Mouse (Mus musculus): ENCODE data around the gene Pdzd7. TPM values are rescaled to one million over a fixed set of nuclear protein-coding genes. Genes with fewer than 3 reads are reported as not detected.

Pdzd7 gene
- polyA plus RNA-seq, 1 experiment from 2014 or later: 0.19 TPM

GRCm38 (mm10) chr19:45053451-45053850, 7.9 kb upstream of the Pdzd7 start:
- WGBS: 81% methylated on average over 8 of the region's 8 CpGs
- no peak for ATAC-seq (ENCODE audit: low FRiP score)
- Histone ChIP-seq H3K9me3 (ENCODE audit: control insufficient read depth, low read length) (no peaks in the 10 kb centered on the region), H3K27me3 (ENCODE audit: control insufficient read depth, insufficient read depth, low read length) (no peaks in the 10 kb centered on the region), H3K27ac (ENCODE audit: low read depth, low read length) (no peak overlapping the region), H3K36me3 (ENCODE audit: control insufficient read depth, insufficient read depth, low read length) (no peaks in the 10 kb centered on the region), H3K4me2 (no peak overlapping the region), H3K4me3 (ENCODE audit: low read depth, low read length) (no peak overlapping the region), H3K9ac (ENCODE audit: low read length) (no peak overlapping the region), H3K4me1 (ENCODE audit: control insufficient read depth, insufficient read depth, low read length) (peaks cover 11% of the 10 kb centered on the region)
- DNase-seq (ENCODE audit: low spot score, missing footprints): no peak

GRCm38 (mm10) chr19:45049523-45049922, 4.0 kb upstream of the Pdzd7 start:
- no peaks in the 10 kb centered on the region for H3K36me3 ChIP-seq (ENCODE audit: control insufficient read depth, insufficient read depth, low read length)
- H3K27ac ChIP-seq (ENCODE audit: low read depth, low read length): no peak overlapping the region
- H3K27me3 ChIP-seq (ENCODE audit: control insufficient read depth, insufficient read depth, low read length): peaks cover 18% of the 10 kb centered on the region
- H3K9me3 ChIP-seq (ENCODE audit: control insufficient read depth, low read length): no peaks in the 10 kb centered on the region
- ATAC-seq (ENCODE audit: low FRiP score): no peak
- H3K9ac ChIP-seq (ENCODE audit: low read length): no peak overlapping the region
- WGBS: 84% methylated on average over 9 of the region's 9 CpGs
- H3K4me1 ChIP-seq (ENCODE audit: control insufficient read depth, insufficient read depth, low read length): peaks cover 21% of the 10 kb centered on the region
- DNase-seq (ENCODE audit: low spot score, missing footprints): no peak
- H3K4me2 ChIP-seq: no peak overlapping the region
- H3K4me3 ChIP-seq (ENCODE audit: low read depth, low read length): no peak overlapping the region

GRCm38 (mm10) chr19:45048644-45049365, 3.3 kb upstream of the Pdzd7 start:
- H3K9me3 ChIP-seq (ENCODE audit: control insufficient read depth, low read length): no peaks in the 10 kb centered on the region
- no peak for DNase-seq (ENCODE audit: low spot score, missing footprints)
- H3K4me2 ChIP-seq: peak overlapping the region; percentile 79
- H3K4me3 ChIP-seq (ENCODE audit: low read depth, low read length): no peak overlapping the region
- no peaks in the 10 kb centered on the region for H3K36me3 ChIP-seq (ENCODE audit: control insufficient read depth, insufficient read depth, low read length)
- no peak overlapping the region for H3K27ac ChIP-seq (ENCODE audit: low read depth, low read length)
- no peak for ATAC-seq (ENCODE audit: low FRiP score)
- H3K4me1 ChIP-seq (ENCODE audit: control insufficient read depth, insufficient read depth, low read length): peaks cover 21% of the 10 kb centered on the region
- WGBS: 80% methylated on average over 12 of the region's 12 CpGs
- peaks cover 19% of the 10 kb centered on the region for H3K27me3 ChIP-seq (ENCODE audit: control insufficient read depth, insufficient read depth, low read length)
- H3K9ac ChIP-seq (ENCODE audit: low read length): peak overlapping the region; percentile 73; the same call in 1 of the 2 replicates

- no peak overlapping the region; the same call in 1 of the 2 replicates for H3K27ac ChIP-seq (ENCODE audit: low read depth, low read length)
- ATAC-seq (ENCODE audit: low FRiP score): no peak; the same call in none of the 2 replicates
- H3K4me3 ChIP-seq (ENCODE audit: low read depth, low read length): peak overlapping the region; percentile 46
- peak overlapping the region; percentile 73 for H3K9ac ChIP-seq (ENCODE audit: low read length)
- no peaks in the 10 kb centered on the region for H3K9me3 ChIP-seq (ENCODE audit: control insufficient read depth, low read length)
- no peaks in the 10 kb centered on the region for H3K36me3 ChIP-seq (ENCODE audit: control insufficient read depth, insufficient read depth, low read length)
- peaks cover 19% of the 10 kb centered on the region for H3K27me3 ChIP-seq (ENCODE audit: control insufficient read depth, insufficient read depth, low read length)
- DNase-seq (ENCODE audit: low spot score, missing footprints): no peak
- WGBS: 67% methylated on average over 11 of the region's 11 CpGs
- peak overlapping the region; percentile 79 for H3K4me2 ChIP-seq
- H3K4me1 ChIP-seq (ENCODE audit: control insufficient read depth, insufficient read depth, low read length): peaks cover 21% of the 10 kb centered on the region
These were observed 2.6 kb upstream of the Pdzd7 start for GRCm38 (mm10) chr19:45047935-45048643.

- ATAC-seq (ENCODE audit: low FRiP score) (peak; percentile 83), DNase-seq (ENCODE audit: low spot score, missing footprints) (peak; percentile 98)
- peaks cover 21% of the 10 kb centered on the region for H3K4me1 ChIP-seq (ENCODE audit: control insufficient read depth, insufficient read depth, low read length)
- H3K27me3 ChIP-seq (ENCODE audit: control insufficient read depth, insufficient read depth, low read length): peaks cover 19% of the 10 kb centered on the region
- no peak within 1 kb of the TSS; the same call in 1 of the 2 replicates for H3K27ac ChIP-seq (ENCODE audit: low read depth, low read length)
- no peaks in the 10 kb centered on the region for H3K36me3 ChIP-seq (ENCODE audit: control insufficient read depth, insufficient read depth, low read length)
- H3K4me2 ChIP-seq: peak within 1 kb of the TSS; percentile 79
- no peaks in the 10 kb centered on the region for H3K9me3 ChIP-seq (ENCODE audit: control insufficient read depth, low read length)
- peak within 1 kb of the TSS; percentile 46 for H3K4me3 ChIP-seq (ENCODE audit: low read depth, low read length)
- peak within 1 kb of the TSS; percentile 73 for H3K9ac ChIP-seq (ENCODE audit: low read length)
- WGBS: under 1% methylated on average over 26 of the region's 26 CpGs
These were observed 2.0 kb upstream of the Pdzd7 start, which contains the start of gene Sfxn3 for GRCm38 (mm10) chr19:45047417-45047934. Gene Sfxn3, plus strand, starts transcription at chr19:45047503.

GRCm38 (mm10) chr19:45046523-45047321, 1.2 kb upstream of the Pdzd7 start:
- peak; percentile 96 for DNase-seq (ENCODE audit: low spot score, missing footprints)
- peak overlapping the region; percentile 73 for H3K9ac ChIP-seq (ENCODE audit: low read length)
- peaks cover 19% of the 10 kb centered on the region for H3K27me3 ChIP-seq (ENCODE audit: control insufficient read depth, insufficient read depth, low read length)
- ATAC-seq (ENCODE audit: low FRiP score): peak; percentile 64
- 2% methylated on average over 34 of the region's 34 CpGs for WGBS
- H3K27ac ChIP-seq (ENCODE audit: low read depth, low read length): no peak overlapping the region
- H3K4me3 ChIP-seq (ENCODE audit: low read depth, low read length): peak overlapping the region; percentile 46
- peak overlapping the region; percentile 79 for H3K4me2 ChIP-seq
- no peaks in the 10 kb centered on the region for H3K36me3 ChIP-seq (ENCODE audit: control insufficient read depth, insufficient read depth, low read length)
- no peaks in the 10 kb centered on the region for H3K9me3 ChIP-seq (ENCODE audit: control insufficient read depth, low read length)
- H3K4me1 ChIP-seq (ENCODE audit: control insufficient read depth, insufficient read depth, low read length): peaks cover 21% of the 10 kb centered on the region

- Histone ChIP-seq H3K9me3 (ENCODE audit: control insufficient read depth, low read length) (no peaks in the 10 kb centered on the region), H3K9ac (ENCODE audit: low read length) (no peak overlapping the region), H3K4me1 (ENCODE audit: control insufficient read depth, insufficient read depth, low read length) (peaks cover 23% of the 10 kb centered on the region), H3K27me3 (ENCODE audit: control insufficient read depth, insufficient read depth, low read length) (peaks cover 19% of the 10 kb centered on the region), H3K4me3 (ENCODE audit: low read depth, low read length) (no peak overlapping the region), H3K36me3 (ENCODE audit: control insufficient read depth, insufficient read depth, low read length) (no peaks in the 10 kb centered on the region), H3K4me2 (no peak overlapping the region), H3K27ac (ENCODE audit: low read depth, low read length) (no peak overlapping the region)
- no peak for DNase-seq (ENCODE audit: low spot score, missing footprints)
- ATAC-seq (ENCODE audit: low FRiP score): no peak
- 50% methylated on average over 15 of the region's 15 CpGs for whole genome bisulfite sequencing
These were observed 281 bp downstream of the Pdzd7 start for GRCm38 (mm10) chr19:45045236-45045635.

- DNase-seq (ENCODE audit: low spot score, missing footprints) (no peak), ATAC-seq (ENCODE audit: low FRiP score) (no peak)
- Histone ChIP-seq H3K9ac (ENCODE audit: low read length) (no peak overlapping the region), H3K27me3 (ENCODE audit: control insufficient read depth, insufficient read depth, low read length) (peaks cover 19% of the 10 kb centered on the region), H3K4me2 (no peak overlapping the region), H3K36me3 (ENCODE audit: control insufficient read depth, insufficient read depth, low read length) (no peaks in the 10 kb centered on the region), H3K27ac (ENCODE audit: low read depth, low read length) (no peak overlapping the region), H3K4me3 (ENCODE audit: low read depth, low read length) (no peak overlapping the region), H3K4me1 (ENCODE audit: control insufficient read depth, insufficient read depth, low read length) (peaks cover 23% of the 10 kb centered on the region), H3K9me3 (ENCODE audit: control insufficient read depth, low read length) (no peaks in the 10 kb centered on the region)
- 69% methylated on average over 11 of the region's 11 CpGs for WGBS
These were observed 1.1 kb downstream of the Pdzd7 start for GRCm38 (mm10) chr19:45044389-45044927.
